Mouse (Mus musculus) lung, embryonic 15.5 days (tissue): ENCODE data around the gene Fmnl3. TPM values are rescaled to one million over a fixed set of nuclear protein-coding genes. Genes with fewer than 3 reads are reported as not detected.
"Not testable (repeated sequence)": the region's sequence is repeated elsewhere in the genome, so short reads cannot be mapped to it uniquely, and the experiment has no call there.

Experiments
- ATAC-seq: fragments of 200-750 bp; cut with Nextera tagmentation; 2 replicates; pipeline ENCODE4 v1.8.0; 2017; ENCODE audit warnings: moderate number of reproducible peaks, borderline replicate concordance; ENCODE audit not compliant: low FRiP score, low TSS enrichment; ENCODE audit errors: extremely low read depth
- H3K27ac ChIP-seq: fragments of 300-500 bp; sonication (generic); 2 replicates; pipeline ENCODE4 v1.5.1; 2015; ENCODE audit warnings: moderate library complexity, mild to moderate bottlenecking, inconsistent platforms
- H3K27me3 ChIP-seq: fragments of 300-500 bp; sonication (generic); 2 replicates; pipeline ENCODE4 v1.6.1; 2015; ENCODE audit warnings: inconsistent platforms
- H3K36me3 ChIP-seq: fragments of 300-500 bp; sonication (generic); 2 replicates; pipeline ENCODE4 v1.6.1; 2015; ENCODE audit warnings: inconsistent platforms
- H3K4me1 ChIP-seq: fragments of 300-500 bp; sonication (generic); 2 replicates; pipeline ENCODE4 v1.6.1; 2015; ENCODE audit warnings: inconsistent platforms
- H3K4me2 ChIP-seq: fragments of 300-500 bp; sonication (generic); 2 replicates; pipeline ENCODE4 v1.6.1; 2015; ENCODE audit warnings: inconsistent platforms, mild to moderate bottlenecking, moderate library complexity
- H3K4me3 ChIP-seq: fragments of 300-500 bp; sonication (generic); 2 replicates; pipeline ENCODE4 v1.5.1; 2015; ENCODE audit warnings: mild to moderate bottlenecking, inconsistent platforms
- H3K9ac ChIP-seq: fragments of 300-500 bp; sonication (generic); 2 replicates; pipeline ENCODE4 v1.6.1; 2015; ENCODE audit warnings: inconsistent platforms
- H3K9me3 ChIP-seq: fragments of 300-500 bp; sonication (generic); 2 replicates; pipeline ENCODE4 v1.6.1; 2016; ENCODE audit warnings: inconsistent platforms
- WGBS: fragments of 180-500 bp; shearing (Covaris S2); methylation state at CpG from one replicate; pipeline ENCODE4 v1.1.7; 2015; 5-methylcytosine and 5-hydroxymethylcytosine counted together
- polyA plus RNA-seq: library from polyadenylated mRNA; unstranded; fragments of >200 nt; fragmentation: Nextera tagmentation; extraction: Ambion mirVana; gene quantifications from 2 replicates; pipeline ENCODE4 v1.2.1, GENCODE M21; 2015

The Fmnl3 gene
- polyA plus RNA-seq, 1 experiment from 2014 or later, result 34.9 TPM

DNA sequence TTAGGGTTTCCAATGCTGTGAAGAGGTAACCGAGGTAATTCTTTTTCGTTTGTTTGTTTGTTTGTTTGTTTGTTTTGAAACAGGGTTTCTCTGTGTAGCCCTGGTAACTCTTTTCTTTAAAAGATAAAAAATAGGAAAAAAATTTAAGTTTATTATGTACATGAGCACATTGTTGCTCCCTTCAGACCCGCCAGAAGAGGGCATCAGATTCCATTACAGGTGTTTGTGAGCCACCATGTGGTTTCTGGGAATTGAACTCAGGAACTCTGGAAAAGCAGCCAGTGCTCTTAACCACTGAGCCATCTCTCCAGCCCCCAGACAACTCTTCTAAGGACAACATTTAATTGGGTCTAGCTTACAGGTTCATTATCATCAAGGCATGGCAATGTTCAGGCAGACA is 15.8 kb upstream of the Fmnl3 start:
- not testable (repeated sequence) for H3K4me1 ChIP-seq, H3K4me3 ChIP-seq, H3K36me3 ChIP-seq, H3K9ac ChIP-seq, H3K4me2 ChIP-seq, H3K27ac ChIP-seq, ATAC-seq, H3K27me3 ChIP-seq, H3K9me3 ChIP-seq
- WGBS, result 62% methylated on average over 3 of the region's 3 CpGs

DNA sequence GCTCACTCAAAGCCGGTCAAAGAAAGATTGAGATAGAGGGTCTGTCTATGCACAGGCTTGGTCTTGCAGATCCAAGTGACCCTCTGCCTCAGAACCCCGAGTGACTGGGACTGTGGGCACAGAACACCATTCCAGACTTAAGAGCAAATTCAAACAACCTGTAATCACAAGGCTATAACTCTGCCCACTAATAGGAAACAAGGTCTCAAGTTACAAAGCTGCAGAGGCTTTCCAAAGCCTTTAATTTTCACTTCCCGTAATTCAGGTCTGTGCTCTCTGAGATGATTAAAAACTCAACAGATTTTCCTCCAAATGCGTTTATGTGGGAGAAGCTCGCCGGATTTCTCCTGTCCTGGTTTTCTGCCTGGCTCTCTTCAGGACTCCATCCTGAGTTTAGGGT is 13.8 kb upstream of the Fmnl3 start:
- no peaks in the 10 kb centered on the region for H3K36me3 ChIP-seq
- no peak overlapping the region for H3K9ac ChIP-seq
- 46% methylated on average over 6 of the region's 6 CpGs for WGBS
- ATAC-seq, result no peak
- H3K4me1 ChIP-seq, result 0 out of 2 replicates have a peak, but pooled peaks cover 3% of the 10 kb centered on the region
- H3K4me3 ChIP-seq, result no peak overlapping the region
- H3K9me3 ChIP-seq, result no peaks in the 10 kb centered on the region
- H3K4me2 ChIP-seq, result no peak overlapping the region
- no peaks in the 10 kb centered on the region for H3K27me3 ChIP-seq
- H3K27ac ChIP-seq, result peak overlapping the region; percentile 49; the same call in 1 of the 2 replicates

DNA sequence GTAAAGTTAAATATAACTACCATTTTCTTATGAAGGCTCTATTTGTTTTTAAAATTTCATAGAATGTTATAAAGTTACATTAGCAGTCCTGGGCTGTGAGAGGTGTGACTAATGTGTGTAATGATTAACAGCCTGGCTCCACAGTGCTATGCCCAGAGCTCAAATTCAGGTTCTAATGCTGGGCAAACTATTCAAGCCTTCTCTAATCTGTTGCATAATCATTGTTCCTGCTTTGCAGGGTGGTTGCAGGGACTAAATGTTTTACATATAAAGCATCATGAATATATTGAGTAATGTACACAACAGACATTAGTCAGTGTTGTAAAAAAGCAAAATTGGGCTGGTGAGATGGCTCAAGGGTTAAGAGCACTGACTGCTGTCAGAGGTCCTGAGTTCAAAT is 12.6 kb upstream of the Fmnl3 start:
- H3K27ac ChIP-seq, result peak overlapping the region; percentile 42; the same call in 1 of the 2 replicates
- H3K9me3 ChIP-seq, result no peaks in the 10 kb centered on the region; the same call in 1 of the 2 replicates
- H3K4me3 ChIP-seq, result no peak overlapping the region
- no peak overlapping the region for H3K4me2 ChIP-seq
- ATAC-seq, result peak; percentile 67; the same call in 1 of the 2 replicates
- no peaks in the 10 kb centered on the region for H3K36me3 ChIP-seq
- 0 out of 2 replicates have a peak, but pooled peaks cover 3% of the 10 kb centered on the region for H3K4me1 ChIP-seq
- H3K9ac ChIP-seq, result no peak overlapping the region
- no peaks in the 10 kb centered on the region for H3K27me3 ChIP-seq

DNA sequence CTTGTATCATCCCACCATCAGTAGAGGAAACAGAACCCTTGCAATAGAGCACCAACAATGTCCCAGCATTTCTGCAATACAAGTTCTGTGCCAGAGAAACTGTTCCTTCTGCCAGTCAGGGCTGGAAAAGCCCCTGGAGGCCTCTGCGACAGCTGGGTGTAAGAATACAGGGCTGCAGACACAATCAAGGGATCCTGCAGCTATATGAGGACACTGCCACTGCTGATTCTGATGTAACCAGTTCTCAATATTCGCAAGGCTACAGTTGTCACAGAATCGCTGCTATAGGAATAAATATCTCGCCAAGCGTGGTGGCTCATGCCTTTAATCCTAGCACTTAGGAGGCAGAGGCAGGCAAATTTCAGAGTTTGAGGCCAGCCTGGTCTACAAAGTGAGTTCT is 6.0 kb upstream of the Fmnl3 start:
- H3K4me3 ChIP-seq, result no peak overlapping the region
- no peak for ATAC-seq
- no peaks in the 10 kb centered on the region for H3K4me1 ChIP-seq
- H3K27me3 ChIP-seq, result no peaks in the 10 kb centered on the region
- WGBS, result 87% methylated on average over 5 of the region's 5 CpGs
- no peak overlapping the region for H3K27ac ChIP-seq
- H3K9me3 ChIP-seq, result no peaks in the 10 kb centered on the region; the same call in 1 of the 2 replicates
- H3K36me3 ChIP-seq, result no peaks in the 10 kb centered on the region
- H3K9ac ChIP-seq, result no peak overlapping the region
- H3K4me2 ChIP-seq, result no peak overlapping the region

DNA sequence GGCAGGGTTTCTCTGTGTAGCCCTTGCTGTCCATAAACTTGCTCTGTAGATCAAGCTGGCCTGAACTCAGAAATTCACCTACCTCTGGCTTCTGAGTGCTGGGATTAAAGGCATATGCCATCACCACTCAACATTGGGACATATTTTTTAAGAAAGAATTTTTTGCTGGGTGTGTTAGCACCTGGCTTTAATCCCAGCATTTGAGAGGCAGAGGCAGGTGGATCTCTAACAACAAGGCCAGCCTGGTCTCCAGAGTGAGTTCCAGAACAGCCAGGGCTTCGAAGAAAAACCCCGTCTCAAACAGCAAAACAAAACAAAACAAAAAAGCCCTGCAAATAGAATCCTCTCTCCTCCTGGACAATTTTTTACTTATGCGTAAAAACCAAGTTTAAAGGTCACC is 5.3 kb upstream of the Fmnl3 start:
- no peak for ATAC-seq
- 80% methylated on average over 3 of the region's 3 CpGs for WGBS

DNA sequence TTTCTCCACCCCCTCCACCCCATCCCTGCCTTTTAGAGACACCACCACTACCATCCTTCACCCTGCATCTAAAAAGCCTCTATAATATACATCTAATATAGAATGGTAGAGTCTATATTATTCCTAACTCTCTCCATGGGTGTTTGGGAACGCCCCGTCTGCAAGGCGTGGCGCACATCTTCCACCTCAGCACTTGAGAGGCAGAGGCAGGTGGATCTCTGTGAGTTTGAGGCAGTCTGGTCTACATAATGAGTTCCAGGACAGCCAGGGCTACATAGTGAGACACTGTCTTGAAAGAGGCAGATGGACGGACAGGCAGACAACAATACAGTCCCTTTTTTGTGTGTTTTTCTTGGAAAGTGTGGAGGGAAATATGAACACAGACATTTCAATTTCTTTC is 4.8 kb upstream of the Fmnl3 start:
- Histone ChIP-seq H3K27me3 (no peaks in the 10 kb centered on the region), H3K27ac (no peak overlapping the region), H3K4me1 (no peaks in the 10 kb centered on the region; the same call in 1 of the 2 replicates), H3K9me3 (no peaks in the 10 kb centered on the region; the same call in 1 of the 2 replicates), H3K36me3 (no peaks in the 10 kb centered on the region), H3K4me2 (no peak overlapping the region), H3K4me3 (no peak overlapping the region), H3K9ac (no peak overlapping the region)
- ATAC-seq, result no peak
- WGBS, result 86% methylated on average over 5 of the region's 5 CpGs

More for the DNA sequence above, 5.3 kb upstream of the Fmnl3 start:
- no peaks in the 10 kb centered on the region; the same call in 1 of the 2 replicates for H3K9me3 ChIP-seq
- no peaks in the 10 kb centered on the region; the same call in 1 of the 2 replicates for H3K4me1 ChIP-seq
- H3K9ac ChIP-seq, result no peak overlapping the region
- H3K27ac ChIP-seq, result no peak overlapping the region
- no peaks in the 10 kb centered on the region for H3K27me3 ChIP-seq
- H3K36me3 ChIP-seq, result no peaks in the 10 kb centered on the region
- no peak overlapping the region for H3K4me3 ChIP-seq
- no peak overlapping the region for H3K4me2 ChIP-seq

DNA sequence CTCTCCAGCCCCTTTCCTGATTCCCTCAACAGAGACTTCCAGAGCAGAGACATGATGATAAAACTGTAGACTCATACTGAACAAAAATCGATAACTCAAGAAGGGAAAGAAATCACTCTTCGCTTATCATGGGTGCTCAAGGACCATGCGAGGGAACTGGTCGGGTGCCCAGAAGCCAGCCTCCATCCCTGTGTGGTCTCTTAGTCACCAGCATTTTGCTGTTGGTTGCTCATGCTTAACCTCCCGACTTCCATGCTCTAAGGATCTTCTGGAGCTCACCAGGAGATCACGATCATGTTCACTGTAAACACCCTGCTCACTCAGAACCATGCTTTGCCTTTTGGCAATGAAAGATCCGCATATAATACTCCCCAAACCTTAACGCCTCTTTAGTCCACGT is 2.5 kb upstream of the Fmnl3 start:
- Histone ChIP-seq H3K4me2 (no peak overlapping the region), H3K9me3 (no peaks in the 10 kb centered on the region), H3K27me3 (no peaks in the 10 kb centered on the region), H3K4me3 (no peak overlapping the region), H3K27ac (no peak overlapping the region), H3K4me1 (peaks cover 17% of the 10 kb centered on the region), H3K9ac (no peak overlapping the region), H3K36me3 (no peaks in the 10 kb centered on the region)
- 72% methylated on average over 9 of the region's 9 CpGs for WGBS
- no peak for ATAC-seq

DNA sequence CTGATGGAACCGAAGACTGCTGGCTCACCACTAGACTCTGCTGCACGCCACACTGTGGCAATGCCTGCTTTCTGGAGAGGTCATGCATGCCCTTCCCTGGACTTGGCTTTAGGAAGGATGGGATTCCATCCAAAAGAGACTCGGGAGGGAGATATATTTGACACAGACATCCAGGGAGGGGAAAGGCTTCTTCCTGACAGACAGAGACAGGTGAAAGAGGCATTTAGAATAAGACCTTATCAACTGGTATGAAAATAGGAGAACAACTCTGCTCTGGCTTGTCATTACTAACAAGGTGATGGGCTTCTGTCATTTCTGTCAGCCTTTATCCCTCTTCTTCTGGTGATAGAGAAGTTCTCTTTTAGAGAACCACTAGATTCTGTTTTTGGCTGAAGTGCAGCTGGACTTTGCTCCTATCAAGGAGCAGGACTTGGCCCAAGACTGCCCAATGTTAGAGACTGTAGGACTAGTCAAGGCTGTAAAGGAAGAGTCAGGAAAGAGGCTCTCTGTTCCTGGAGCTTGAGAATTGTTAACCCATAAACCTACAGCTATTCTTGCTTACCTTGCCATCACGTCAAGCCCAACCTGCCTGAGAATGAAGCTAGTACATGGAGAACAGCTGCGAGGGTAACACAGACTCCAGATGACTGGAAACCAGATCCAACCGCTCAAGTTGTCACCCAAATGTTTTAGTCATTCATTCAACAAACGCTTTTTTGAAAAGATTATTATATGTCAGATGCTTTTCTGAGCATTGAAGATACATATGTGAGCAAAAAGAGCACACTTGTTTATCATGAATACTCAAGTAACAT is 1.5 kb upstream of the Fmnl3 start:
- 80% methylated on average over 7 of the region's 7 CpGs for WGBS

DNA sequence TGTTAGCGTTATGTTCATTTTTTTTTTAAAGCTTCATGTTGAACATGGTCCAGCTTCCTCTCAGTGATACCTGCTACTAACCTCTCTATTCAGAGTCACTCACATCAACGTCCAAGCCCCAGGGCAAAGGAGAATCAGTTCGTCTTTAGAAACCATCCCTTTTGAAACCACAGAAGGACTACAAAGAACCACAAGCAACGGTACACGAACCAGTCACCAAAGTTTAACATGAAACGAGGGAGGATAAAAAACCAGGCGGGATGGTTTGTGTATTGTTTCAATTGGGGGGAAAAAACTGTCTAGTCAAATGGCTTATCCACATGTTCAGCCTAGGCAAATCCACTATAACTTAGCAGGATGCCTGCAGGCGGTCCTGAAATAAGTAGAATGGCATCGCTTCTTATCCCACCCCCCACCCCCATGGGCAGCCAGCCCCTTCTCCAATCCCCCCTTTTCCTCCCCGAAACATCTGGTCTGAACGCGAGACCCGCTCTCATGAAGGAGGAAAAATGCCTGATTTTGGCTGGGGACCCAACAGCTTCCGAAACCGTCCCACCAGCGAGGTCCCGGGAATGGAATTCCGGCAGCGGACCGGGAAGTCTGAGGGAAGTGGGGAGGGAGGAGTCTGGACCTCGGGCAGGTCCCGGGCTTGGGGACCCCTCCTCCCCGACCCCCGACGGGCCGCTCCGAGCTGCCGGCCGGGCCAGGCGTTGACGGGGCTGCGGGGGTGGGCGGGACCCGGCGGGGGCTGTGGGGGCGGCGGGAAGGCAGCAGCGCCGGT is 701 bp downstream of the Fmnl3 start:
- H3K27ac ChIP-seq, result peak overlapping the region; percentile 86
- WGBS, result 1% methylated on average over 37 of the region's 39 CpGs
- peak; percentile 60 for ATAC-seq

More for the DNA sequence above, 1.5 kb upstream of the Fmnl3 start:
- Histone ChIP-seq H3K27ac (no peak overlapping the region), H3K4me3 (no peak overlapping the region), H3K9me3 (no peaks in the 10 kb centered on the region), H3K9ac (no peak overlapping the region), H3K4me1 (peaks cover 17% of the 10 kb centered on the region), H3K27me3 (no peaks in the 10 kb centered on the region), H3K36me3 (no peaks in the 10 kb centered on the region), H3K4me2 (no peak overlapping the region)
- no peak for ATAC-seq

DNA sequence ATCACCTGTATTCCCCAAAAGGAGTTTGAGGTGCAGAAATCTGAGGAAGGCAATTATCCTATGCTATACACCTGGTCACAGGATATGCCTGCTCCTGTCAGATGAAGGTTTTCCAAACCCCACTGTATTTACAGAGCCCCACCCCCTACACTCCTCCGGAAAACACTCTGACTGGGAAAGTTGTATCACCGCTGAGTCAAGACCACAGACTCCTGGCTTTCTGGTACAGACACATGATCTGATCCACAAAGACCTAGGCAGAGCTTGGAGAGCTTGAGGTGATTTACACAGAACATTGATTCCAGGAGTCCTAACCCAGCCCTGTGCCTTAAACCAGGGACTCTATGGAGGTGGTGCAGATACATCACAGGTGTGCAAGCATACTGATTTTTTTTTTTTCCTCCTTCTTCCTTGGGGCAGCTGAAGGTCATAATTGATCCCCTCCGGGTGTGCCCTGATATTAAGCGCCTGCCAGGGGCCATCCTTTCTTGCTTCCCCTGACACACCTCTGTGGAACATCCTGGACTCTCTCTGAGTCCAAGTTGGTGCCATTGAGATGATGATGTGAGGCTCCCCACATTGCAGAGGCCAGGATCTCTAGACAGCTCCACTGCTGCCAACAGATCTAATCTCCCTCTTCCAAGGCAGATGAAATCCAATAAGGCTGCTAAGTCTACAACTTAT is 1.6 kb downstream of the Fmnl3 start:
- peak overlapping the region; percentile 62 for H3K4me2 ChIP-seq
- no peaks in the 10 kb centered on the region for H3K36me3 ChIP-seq
- peak overlapping the region; percentile 74 for H3K4me3 ChIP-seq
- H3K9ac ChIP-seq, result peak overlapping the region; percentile 86
- no peaks in the 10 kb centered on the region for H3K9me3 ChIP-seq
- no peak for ATAC-seq
- WGBS, result 24% methylated on average over 4 of the region's 4 CpGs
- H3K4me1 ChIP-seq, result peaks cover 31% of the 10 kb centered on the region
- H3K27ac ChIP-seq, result no peak overlapping the region
- no peaks in the 10 kb centered on the region for H3K27me3 ChIP-seq

More for the DNA sequence above, 701 bp downstream of the Fmnl3 start:
- Histone ChIP-seq H3K27me3 (no peaks in the 10 kb centered on the region), H3K4me1 (peaks cover 23% of the 10 kb centered on the region), H3K4me2 (peak overlapping the region; percentile 62), H3K9ac (peak overlapping the region; percentile 86), H3K9me3 (no peaks in the 10 kb centered on the region), H3K4me3 (peak overlapping the region; percentile 74), H3K36me3 (no peaks in the 10 kb centered on the region)

DNA sequence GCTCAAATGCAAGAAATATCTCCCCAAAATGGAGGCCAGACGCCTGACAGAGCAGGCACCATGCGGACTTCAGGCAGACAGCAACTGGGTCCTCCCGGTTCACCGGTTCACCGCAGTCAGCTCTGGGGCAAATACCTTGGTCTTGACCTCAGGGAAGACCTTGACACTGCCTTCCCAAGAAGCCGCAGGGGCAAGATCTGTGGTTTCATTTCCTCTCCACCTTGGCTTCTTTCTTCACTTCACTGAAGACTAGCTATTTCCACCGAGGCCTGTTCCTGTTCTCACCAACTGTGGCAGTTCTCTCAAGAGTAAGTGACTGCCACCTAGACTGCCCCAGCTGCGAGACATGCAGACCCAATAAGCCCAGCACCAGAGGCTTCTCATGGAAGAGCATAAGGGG is 5.4 kb downstream of the Fmnl3 start:
- 0 out of 2 replicates have a peak overlapping the region, but pooled peaks have one; percentile 12 for H3K27ac ChIP-seq

More for the DNA sequence above, 5.4 kb downstream of the Fmnl3 start:
- no peak overlapping the region for H3K9ac ChIP-seq
- H3K4me1 ChIP-seq, result peaks cover 32% of the 10 kb centered on the region
- no peaks in the 10 kb centered on the region for H3K36me3 ChIP-seq
- WGBS, result 57% methylated on average over 8 of the region's 8 CpGs
- H3K4me3 ChIP-seq, result no peak overlapping the region
- ATAC-seq, result no peak
- H3K9me3 ChIP-seq, result no peaks in the 10 kb centered on the region
- no peak overlapping the region for H3K4me2 ChIP-seq
- no peaks in the 10 kb centered on the region for H3K27me3 ChIP-seq
